Mouse (Mus musculus) heart, adult 8-10 months (tissue): ENCODE results near the gene Vgf. TPM values are rescaled to one million over a fixed set of nuclear protein-coding genes. Genes with fewer than 3 reads are reported as not detected.

Experiments used
- DNase-seq: peaks from one replicate; pipeline ENCODE4 v3.0.0; 2022; ENCODE audit warnings: low spot score
- total RNA-seq, 4 experiments: library from RNA; stranded (reverse); gene quantifications; 2 replicates each; pipeline ENCODE4 v1.2.4; 2022

Gene Vgf
- not detected for total RNA-seq

GRCm38 (mm10) chr5:137026092-137026491 is at the start of gene Vgf:
Gene Vgf, plus strand, starts transcription at chr5:137026392.
- DNase-seq = no peak

- DNase-seq = no peak
Observed at GRCm38 (mm10) chr5:136977769-136978168, 48.4 kb upstream of the Vgf start.

GRCm38 (mm10) chr5:136979762-136980161 is 46.4 kb upstream of the Vgf start:
- no peak for DNase-seq

- DNase-seq = no peak
Observed at GRCm38 (mm10) chr5:136980974-136981373, 45.2 kb upstream of the Vgf start.

- DNase-seq = no peak
Observed at GRCm38 (mm10) chr5:136982338-136982930, 43.8 kb upstream of the Vgf start.

- no peak for DNase-seq
Observed at GRCm38 (mm10) chr5:136984828-136985227, 41.4 kb upstream of the Vgf start.

GRCm38 (mm10) chr5:136986695-136987137 is 39.5 kb upstream of the Vgf start, which contains the start of gene Plod3:
Gene Plod3, plus strand, starts transcription at chr5:136987019.
- DNase-seq = peak; percentile 97

GRCm38 (mm10) chr5:136987138-136987933 is 38.9 kb upstream of the Vgf start:
- DNase-seq = peak; percentile 86

- no peak for DNase-seq
Observed at GRCm38 (mm10) chr5:136987934-136988271, 38.3 kb upstream of the Vgf start, which contains the start of gene Znhit1. Gene Znhit1, minus strand, starts transcription at chr5:136988021.

- DNase-seq = no peak
Observed at GRCm38 (mm10) chr5:136988420-136988819, 37.8 kb upstream of the Vgf start.

- no peak for DNase-seq
Observed at GRCm38 (mm10) chr5:136989801-136990200, 36.4 kb upstream of the Vgf start.

- no peak for DNase-seq
Observed at GRCm38 (mm10) chr5:136999449-136999848, 26.7 kb upstream of the Vgf start.

- no peak for DNase-seq
Observed at GRCm38 (mm10) chr5:137000612-137001011, 25.6 kb upstream of the Vgf start.

- DNase-seq = no peak
Observed at GRCm38 (mm10) chr5:137007276-137007675, 18.9 kb upstream of the Vgf start.

- no peak for DNase-seq
Observed at GRCm38 (mm10) chr5:137009988-137010387, 16.2 kb upstream of the Vgf start.

GRCm38 (mm10) chr5:137012401-137012950 is 13.7 kb upstream of the Vgf start:
- DNase-seq = no peak

- DNase-seq = no peak
Observed at GRCm38 (mm10) chr5:137015913-137016312, 10.3 kb upstream of the Vgf start.

- DNase-seq = no peak
Observed at GRCm38 (mm10) chr5:137024318-137024717, 1.9 kb upstream of the Vgf start.

GRCm38 (mm10) chr5:137025132-137025531 is 1.1 kb upstream of the Vgf start:
- DNase-seq = peak; percentile 63

- DNase-seq = no peak
Observed at GRCm38 (mm10) chr5:137028561-137029272, 2.5 kb downstream of the Vgf start.

GRCm38 (mm10) chr5:137029273-137029585 is 3.0 kb downstream of the Vgf start:
- DNase-seq = no peak
